Comparison of ENCODE assay signal across 8 mouse cellular contexts in the genomic region with DNA sequence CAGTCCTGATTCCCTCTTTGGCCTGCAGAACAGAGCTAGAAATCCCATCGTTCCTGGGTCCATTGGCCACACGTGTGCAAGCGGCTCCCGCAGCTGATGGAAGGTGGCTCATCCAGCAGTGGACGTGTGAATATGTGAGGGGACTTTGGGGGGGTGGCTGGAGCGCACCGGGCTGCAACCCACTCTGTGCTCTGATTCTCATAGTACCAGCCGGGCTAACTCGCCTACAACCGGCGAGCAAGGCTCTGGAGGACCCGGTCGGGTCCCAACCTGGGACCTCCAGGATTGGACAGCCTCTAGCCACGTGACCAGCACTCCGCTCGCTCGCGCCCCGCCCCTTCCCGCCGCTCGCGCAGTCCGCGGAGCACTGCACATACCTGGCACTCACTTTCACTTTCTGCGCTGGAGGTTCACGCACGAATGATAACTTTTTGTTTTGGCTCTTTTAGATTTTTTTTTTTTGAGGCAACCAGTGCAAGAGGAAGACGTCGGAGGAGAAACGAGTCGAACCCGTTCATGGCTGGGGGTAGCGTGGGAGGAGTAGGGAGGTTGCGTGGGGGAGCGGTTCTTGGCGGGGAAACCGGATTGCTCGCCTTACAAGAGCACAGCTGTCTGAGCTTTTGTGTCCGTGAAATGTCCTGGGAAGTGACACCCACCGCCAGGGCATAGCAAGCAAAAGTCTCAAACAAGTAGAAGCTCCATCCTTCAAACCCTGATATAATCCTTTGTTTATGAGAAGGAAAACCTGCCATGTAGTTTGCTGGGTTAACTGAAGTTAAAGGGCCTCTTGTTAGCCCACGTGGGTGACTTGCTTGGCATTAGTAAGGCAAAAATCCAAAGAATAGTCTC. TPM values are rescaled to one million over a fixed set of nuclear protein-coding genes. Genes with fewer than 3 reads are reported as not detected.
A peak's percentile ranks its signal among the peaks of the same experiment; 100 is the strongest.
DNase-seq lines count a peak whose midpoint lies in the region; ATAC-seq and TF ChIP-seq lines count a peak whose summit lies in the region.

No protein-coding gene starts in this region.

- ATAC-seq in forebrain, embryonic 12.5 days (ENCODE audit: low FRiP score) = peak; percentile 99
- peak; percentile 100 for ATAC-seq in heart, postnatal 0 days (ENCODE audit: insufficient read depth, low read depth)
- ATAC-seq in liver, postnatal 0 days = peak; percentile 99
- peak; percentile 99 for ATAC-seq in neural tube, embryonic 13.5 days (ENCODE audit: low read depth)

- peak overlapping the region; percentile 68 for H3K4me3 ChIP-seq in ES-Bruce4 (ENCODE audit: low read depth, low read length)
- H3K4me3 ChIP-seq in forebrain, embryonic 12.5 days (replicated peaks) = peak overlapping the region; percentile 47
- H3K4me3 ChIP-seq in heart, postnatal 0 days (ENCODE audit: low read depth, low read length) = peak overlapping the region; percentile 59
- H3K4me3 ChIP-seq in liver, postnatal 0 days (ENCODE audit: low read depth, low read length) = peak overlapping the region; percentile 71
- H3K4me3 ChIP-seq in neural tube, embryonic 13.5 days = peak overlapping the region; percentile 55
- H3K4me3 ChIP-seq in testis, adult 2 months (ENCODE audit: control insufficient read depth, low read depth, low read length) = peak overlapping the region; percentile 83

- H3K9me3 ChIP-seq in ES-Bruce4 (replicated peaks; ENCODE audit: control insufficient read depth, insufficient read depth, low read length, poor library complexity, severe bottlenecking) = no peaks in the 10 kb centered on the region
- no peaks in the 10 kb centered on the region for H3K9me3 ChIP-seq in forebrain, embryonic 12.5 days
- H3K9me3 ChIP-seq in heart, postnatal 0 days (replicated peaks; ENCODE audit: control insufficient read depth, low read length) = no peaks in the 10 kb centered on the region
- H3K9me3 ChIP-seq in liver, postnatal 0 days (ENCODE audit: low read length) = no peaks in the 10 kb centered on the region
- H3K9me3 ChIP-seq in neural tube, embryonic 13.5 days = no peaks in the 10 kb centered on the region

- DNase-seq in c-Kit-positive CD71-positive TER-119-positive erythroid progenitor cells, embryonic 14.5 days (ENCODE audit: low spot score) = peak; percentile 83
- peak; percentile 79 for DNase-seq in heart, postnatal 0 days (ENCODE audit: low spot score)
- DNase-seq in kidney, postnatal 36 days = peak; percentile 90 to 93
- DNase-seq in liver, postnatal 0 days = peak; percentile 90

- no peak for TF ChIP-seq CTCF in ES-Bruce4 (IDR thresholded peaks at IDR 0.05; ENCODE audit: low read depth, low read length)
- no peak for TF ChIP-seq CTCF in heart, postnatal 0 days (IDR thresholded peaks at IDR 0.05; ENCODE audit: low read depth)
- TF ChIP-seq CTCF in liver, postnatal 0 days (IDR thresholded peaks at IDR 0.05; ENCODE audit: low read depth) = no peak
- no peak for TF ChIP-seq CTCF in testis, adult 2 months (IDR thresholded peaks at IDR 0.05; ENCODE audit: control insufficient read depth, insufficient read depth, insufficient replicate concordance, low read depth, low read length)

- H3K9ac ChIP-seq in ES-Bruce4 (ENCODE audit: low read depth, poor library complexity, severe bottlenecking) = peak overlapping the region; percentile 9
- peak overlapping the region; percentile 45; the same call in 1 of the 2 replicates for H3K9ac ChIP-seq in forebrain, embryonic 12.5 days
- H3K9ac ChIP-seq in heart, postnatal 0 days (replicated peaks; ENCODE audit: low read depth, low read length) = peak overlapping the region; percentile 35
- H3K9ac ChIP-seq in liver, postnatal 0 days (replicated peaks) = peak overlapping the region; percentile 61
- H3K9ac ChIP-seq in neural tube, embryonic 13.5 days = peak overlapping the region; percentile 66

- H3K27ac ChIP-seq in ES-Bruce4 (ENCODE audit: insufficient read depth, low read length) = no peak overlapping the region
- no peak overlapping the region for H3K27ac ChIP-seq in forebrain, embryonic 12.5 days
- no peak overlapping the region for H3K27ac ChIP-seq in heart, postnatal 0 days (ENCODE audit: low read depth)
- H3K27ac ChIP-seq in liver, postnatal 0 days (ENCODE audit: low read depth) = peak overlapping the region; percentile 66
- no peak overlapping the region for H3K27ac ChIP-seq in neural tube, embryonic 13.5 days (replicated peaks)
- H3K27ac ChIP-seq in testis, adult 2 months (ENCODE audit: control insufficient read depth, insufficient read depth, low read depth, low read length) = no peak overlapping the region

- no peaks in the 10 kb centered on the region for H3K36me3 ChIP-seq in ES-Bruce4 (ENCODE audit: control insufficient read depth, insufficient read depth, low read length, poor library complexity, severe bottlenecking)
- no peaks in the 10 kb centered on the region for H3K36me3 ChIP-seq in forebrain, embryonic 12.5 days (replicated peaks)
- H3K36me3 ChIP-seq in heart, postnatal 0 days (replicated peaks; ENCODE audit: control insufficient read depth, insufficient read depth, low read length) = no peaks in the 10 kb centered on the region
- H3K36me3 ChIP-seq in liver, postnatal 0 days (replicated peaks; ENCODE audit: insufficient read depth, low read length) = no peaks in the 10 kb centered on the region
- H3K36me3 ChIP-seq in neural tube, embryonic 13.5 days = no peaks in the 10 kb centered on the region
- H3K36me3 ChIP-seq in testis, adult 2 months (ENCODE audit: control insufficient read depth, insufficient read depth, low read length) = no peaks in the 10 kb centered on the region

- peaks cover 10% of the 10 kb centered on the region; the same call in 1 of the 2 replicates for H3K27me3 ChIP-seq in ES-Bruce4 (ENCODE audit: control insufficient read depth, insufficient read depth, low read length, poor library complexity, severe bottlenecking)
- H3K27me3 ChIP-seq in forebrain, embryonic 12.5 days = peaks cover 63% of the 10 kb centered on the region
- peaks cover 60% of the 10 kb centered on the region for H3K27me3 ChIP-seq in heart, postnatal 0 days (ENCODE audit: control insufficient read depth, insufficient read depth, low read length)
- peaks cover 38% of the 10 kb centered on the region for H3K27me3 ChIP-seq in liver, postnatal 0 days (ENCODE audit: insufficient read depth, low read length)
- peaks cover 66% of the 10 kb centered on the region for H3K27me3 ChIP-seq in neural tube, embryonic 13.5 days
- peaks cover 7% of the 10 kb centered on the region for H3K27me3 ChIP-seq in testis, adult 2 months (ENCODE audit: control insufficient read depth, insufficient read depth, low read length)

- H3K4me2 ChIP-seq in forebrain, embryonic 12.5 days = peak overlapping the region; percentile 68
- peak overlapping the region; percentile 76 for H3K4me2 ChIP-seq in heart, postnatal 0 days (ENCODE audit: low read depth, low read length)
- peak overlapping the region; percentile 91 for H3K4me2 ChIP-seq in liver, postnatal 0 days (ENCODE audit: low read depth, low read length)
- peak overlapping the region; percentile 83 for H3K4me2 ChIP-seq in neural tube, embryonic 13.5 days

- peak; percentile 14 for TF ChIP-seq POLR2A in ES-Bruce4 (IDR thresholded peaks at IDR 0.05; ENCODE audit: insufficient read depth, low read length)
- TF ChIP-seq POLR2A in testis, adult 2 months (IDR thresholded peaks at IDR 0.05; ENCODE audit: control insufficient read depth, low read depth, low read length) = no peak

- WGBS in forebrain, embryonic 12.5 days = 0% methylated on average over 42 of the region's 42 CpGs
- under 1% methylated on average over 42 of the region's 42 CpGs for WGBS in heart, postnatal 0 days
- under 1% methylated on average over 42 of the region's 42 CpGs for WGBS in liver, postnatal 0 days (ENCODE audit: insufficient replicate concordance)
- under 1% methylated on average over 42 of the region's 42 CpGs for WGBS in neural tube, embryonic 13.5 days

- H3K4me1 ChIP-seq in ES-Bruce4 (ENCODE audit: control insufficient read depth, insufficient read depth, low read length) = no peaks in the 10 kb centered on the region
- peaks cover 12% of the 10 kb centered on the region for H3K4me1 ChIP-seq in forebrain, embryonic 12.5 days
- H3K4me1 ChIP-seq in heart, postnatal 0 days (ENCODE audit: control insufficient read depth, insufficient read depth) = peaks cover 5% of the 10 kb centered on the region; the same call in 1 of the 2 replicates
- peaks cover 21% of the 10 kb centered on the region for H3K4me1 ChIP-seq in liver, postnatal 0 days (ENCODE audit: insufficient read depth)
- H3K4me1 ChIP-seq in neural tube, embryonic 13.5 days (replicated peaks) = peaks cover 20% of the 10 kb centered on the region
- peaks cover 18% of the 10 kb centered on the region for H3K4me1 ChIP-seq in testis, adult 2 months (ENCODE audit: control insufficient read depth, insufficient read depth, low read length)

- 0 out of 2 replicates have a peak, but pooled peaks have one; percentile 41 for TF ChIP-seq EP300 in ES-Bruce4 (IDR thresholded peaks at IDR 0.05; ENCODE audit: insufficient read depth, low read depth, low read length)
- TF ChIP-seq EP300 in heart, postnatal 0 days (IDR thresholded peaks at IDR 0.05; ENCODE audit: low read depth) = no peak
- no peak for TF ChIP-seq EP300 in liver, postnatal 0 days (IDR thresholded peaks at IDR 0.05; ENCODE audit: low read depth)

RNA-seq across cellular contexts. Expression of gene Prdm1, which starts 1.1 kb away (rescaled TPM):
- 12.8 and 15.3 TPM in 2 replicates for polyA plus RNA-seq in ES-Bruce4 (2011; ENCODE audit: insufficient read depth, insufficient read length, low read depth, missing spikeins)
- 0.86 and 1.1 TPM in 2 replicates for polyA plus RNA-seq in forebrain, embryonic 12.5 days (2016; fragmentation: Nextera tagmentation; extraction: Ambion mirVana)
- 0.85 and 1.1 TPM in 2 replicates for total RNA-seq in heart, postnatal 0 days (2014; rRNA removed; ENCODE audit: low replicate concordance)
- polyA plus RNA-seq in heart, postnatal 0 days (2015; fragmentation: Nextera tagmentation; extraction: Ambion mirVana) = 0.48 and 0.63 TPM in 2 replicates
- 0.15 and 0.20 TPM in 2 replicates for polyA plus RNA-seq in liver, postnatal 0 days (2015; fragmentation: Nextera tagmentation; extraction: Ambion mirVana)
- polyA plus RNA-seq in neural tube, embryonic 13.5 days (2015; fragmentation: Nextera tagmentation; extraction: Ambion mirVana) = 0.93 and 0.99 TPM in 2 replicates
- polyA plus RNA-seq in testis, adult 2 months (2012; rRNA removed) = 0.04 and 0.12 TPM in 2 replicates

Comparison
In these comparisons a context has a peak if more than half of its experiments do, and no peak if none do; other contexts are left out.
1. H3K9ac ChIP-seq: peak in every context shown above with its lines; median percentile 66 in neural tube, embryonic 13.5 days; 61 in liver, postnatal 0 days; 45 in forebrain, embryonic 12.5 days; 35 in heart, postnatal 0 days; 9 in ES-Bruce4.